Mouse (Mus musculus): ENCODE measurements around the gene Atp6v0a1. TPM values are rescaled to one million over a fixed set of nuclear protein-coding genes. Genes with fewer than 3 reads are reported as not detected.
"Not testable (repeated sequence)": the region's sequence is repeated elsewhere in the genome, so short reads cannot be mapped to it uniquely, and the experiment has no call there.

Atp6v0a1 gene
- polyA plus RNA-seq, 1 experiment, result 26.7 TPM

DNA sequence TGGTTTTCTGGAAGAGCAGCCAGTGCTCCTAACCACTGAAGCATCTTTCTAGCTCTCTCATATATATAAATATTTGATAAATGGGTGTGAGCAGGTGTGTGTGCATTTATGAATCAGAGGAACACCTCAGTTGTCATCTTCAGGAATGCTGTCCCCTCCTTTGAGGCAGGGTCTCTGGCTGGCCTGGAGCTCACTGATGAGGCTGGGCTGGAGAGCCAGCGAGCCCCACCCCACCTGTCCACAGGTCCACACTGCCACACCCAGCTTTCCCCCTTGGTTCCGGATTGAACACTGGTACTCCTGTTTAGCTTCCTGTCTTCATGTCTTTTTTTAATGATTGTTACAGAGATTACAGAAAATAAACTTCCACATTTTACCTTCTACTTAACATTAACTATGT, 15.8 kb upstream of the Atp6v0a1 start:
- no peaks in the 10 kb centered on the region for H3K4me1 ChIP-seq (ENCODE audit: control insufficient read depth, insufficient read depth, insufficient read length, low read length)
- H3K27ac ChIP-seq (replicated peaks; ENCODE audit: low read depth, low read length), result no peak overlapping the region
- no peak overlapping the region for H3K4me3 ChIP-seq (ENCODE audit: insufficient read depth, low read depth, low read length)

DNA sequence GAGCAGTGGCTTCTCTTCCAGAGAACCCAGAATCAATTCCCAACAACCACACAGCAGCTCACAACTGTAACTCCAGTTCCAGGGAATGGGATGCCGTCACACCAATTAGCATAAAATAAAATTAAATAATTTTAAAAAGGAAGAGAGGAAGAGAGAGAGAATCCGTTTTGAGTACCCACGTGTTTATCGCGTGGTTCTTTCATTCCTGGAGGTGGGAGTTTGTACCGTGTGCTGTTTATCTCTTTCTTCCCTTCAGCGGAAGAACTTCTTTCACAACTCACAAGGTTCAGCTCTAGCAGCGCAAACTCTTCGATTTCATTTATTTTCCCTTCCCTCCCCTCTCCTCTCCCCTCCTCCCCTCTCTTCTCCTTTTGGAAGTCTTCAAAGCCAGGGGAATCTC, 15.0 kb upstream of the Atp6v0a1 start:
- Histone ChIP-seq H3K4me3 (ENCODE audit: insufficient read depth, low read depth, low read length) (no peak overlapping the region), H3K4me1 (ENCODE audit: control insufficient read depth, insufficient read depth, insufficient read length, low read length) (no peaks in the 10 kb centered on the region), H3K27ac (replicated peaks; ENCODE audit: low read depth, low read length) (no peak overlapping the region)

DNA sequence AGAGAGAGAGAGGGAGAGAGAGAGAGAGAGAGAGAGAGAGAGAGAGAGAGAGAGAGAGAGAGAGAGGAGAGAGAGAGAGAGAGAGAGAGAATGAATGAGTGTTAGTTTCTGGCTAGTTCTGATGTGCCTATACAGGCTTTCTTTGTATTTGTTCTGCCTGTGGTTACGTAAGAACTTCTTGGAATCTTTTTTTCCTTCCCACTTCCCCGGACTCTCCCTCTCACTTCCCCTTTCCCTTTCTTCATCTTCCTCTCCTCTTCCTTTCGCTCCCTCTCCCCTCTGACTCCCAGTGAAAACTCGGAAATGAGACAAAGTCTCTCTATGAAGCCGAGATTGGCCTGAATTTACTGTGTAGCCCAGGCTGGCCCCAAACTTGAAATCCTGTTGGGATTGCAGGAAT, 14.6 kb upstream of the Atp6v0a1 start:
- H3K4me3 ChIP-seq (ENCODE audit: insufficient read depth, low read depth, low read length), result no peak overlapping the region
- H3K4me1 ChIP-seq (ENCODE audit: control insufficient read depth, insufficient read depth, insufficient read length, low read length), result no peaks in the 10 kb centered on the region
- no peak overlapping the region for H3K27ac ChIP-seq (replicated peaks; ENCODE audit: low read depth, low read length)

DNA sequence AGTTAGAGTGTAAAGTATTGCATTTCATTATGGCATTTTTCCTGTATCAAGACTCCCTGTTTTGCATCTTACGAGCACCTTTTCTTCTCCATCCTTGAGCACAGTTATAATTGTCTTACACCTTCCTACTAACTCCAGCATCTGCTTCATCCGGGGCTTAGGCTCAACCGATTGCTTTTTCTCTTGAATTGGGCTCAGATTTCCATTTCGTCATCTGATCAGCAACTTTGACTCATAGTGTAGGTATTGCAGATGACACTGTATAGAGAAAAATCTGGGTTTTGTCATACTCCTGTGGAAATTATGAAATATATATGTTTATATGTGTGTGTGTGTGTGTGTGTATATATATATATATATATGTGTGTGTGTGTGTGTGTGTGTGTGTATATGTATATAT, 12.8 kb upstream of the Atp6v0a1 start:
- Histone ChIP-seq H3K4me3 (ENCODE audit: insufficient read depth, low read depth, low read length) (no peak overlapping the region), H3K27ac (replicated peaks; ENCODE audit: low read depth, low read length) (no peak overlapping the region), H3K4me1 (ENCODE audit: control insufficient read depth, insufficient read depth, insufficient read length, low read length) (no peaks in the 10 kb centered on the region)

DNA sequence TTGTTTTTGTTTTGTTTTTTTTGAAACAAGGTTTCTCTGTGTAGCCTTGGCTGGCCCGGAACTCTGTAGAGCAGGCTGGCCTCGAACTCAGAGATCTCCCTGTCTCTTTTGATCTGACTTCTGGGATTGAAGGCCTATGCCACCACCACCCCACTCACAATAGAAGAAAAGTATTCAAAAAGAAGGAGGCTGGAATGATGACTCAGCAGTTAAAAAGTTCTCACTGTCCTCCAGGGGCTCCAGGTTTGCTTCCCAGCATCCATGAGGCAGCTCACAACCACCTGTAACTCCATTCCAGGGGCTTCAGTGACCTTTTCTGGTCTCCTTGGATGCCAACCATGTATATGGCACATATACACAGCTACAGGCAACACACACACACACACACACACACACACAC, 10.4 kb upstream of the Atp6v0a1 start:
- Histone ChIP-seq H3K4me3 (ENCODE audit: insufficient read depth, low read depth, low read length) (no peak overlapping the region), H3K27ac (replicated peaks; ENCODE audit: low read depth, low read length) (no peak overlapping the region), H3K4me1 (ENCODE audit: control insufficient read depth, insufficient read depth, insufficient read length, low read length) (peaks cover 2% of the 10 kb centered on the region)

DNA sequence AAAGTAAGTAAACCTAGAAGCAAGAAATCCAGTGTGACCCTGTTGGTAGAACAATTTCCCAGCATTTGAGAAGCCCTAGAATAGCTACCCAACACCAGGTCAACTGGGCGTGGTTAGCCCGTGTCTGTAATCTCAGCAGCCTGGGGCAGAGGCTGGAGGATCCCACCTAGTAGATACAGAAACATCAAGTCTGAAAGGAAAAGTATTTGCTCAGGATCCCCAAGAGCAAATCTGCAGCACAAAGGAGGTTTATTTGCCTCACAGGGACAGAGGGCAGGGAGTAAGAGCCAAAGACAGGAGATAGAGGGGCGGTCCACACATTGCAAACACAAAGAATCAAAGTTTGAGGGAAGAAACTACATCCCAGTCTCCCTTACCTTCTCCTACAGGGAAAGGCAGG, 10.0 kb upstream of the Atp6v0a1 start:
- Histone ChIP-seq H3K4me1 (ENCODE audit: control insufficient read depth, insufficient read depth, insufficient read length, low read length) (peaks cover 2% of the 10 kb centered on the region), H3K4me3 (ENCODE audit: insufficient read depth, low read depth, low read length) (no peak overlapping the region), H3K27ac (replicated peaks; ENCODE audit: low read depth, low read length) (no peak overlapping the region)

DNA sequence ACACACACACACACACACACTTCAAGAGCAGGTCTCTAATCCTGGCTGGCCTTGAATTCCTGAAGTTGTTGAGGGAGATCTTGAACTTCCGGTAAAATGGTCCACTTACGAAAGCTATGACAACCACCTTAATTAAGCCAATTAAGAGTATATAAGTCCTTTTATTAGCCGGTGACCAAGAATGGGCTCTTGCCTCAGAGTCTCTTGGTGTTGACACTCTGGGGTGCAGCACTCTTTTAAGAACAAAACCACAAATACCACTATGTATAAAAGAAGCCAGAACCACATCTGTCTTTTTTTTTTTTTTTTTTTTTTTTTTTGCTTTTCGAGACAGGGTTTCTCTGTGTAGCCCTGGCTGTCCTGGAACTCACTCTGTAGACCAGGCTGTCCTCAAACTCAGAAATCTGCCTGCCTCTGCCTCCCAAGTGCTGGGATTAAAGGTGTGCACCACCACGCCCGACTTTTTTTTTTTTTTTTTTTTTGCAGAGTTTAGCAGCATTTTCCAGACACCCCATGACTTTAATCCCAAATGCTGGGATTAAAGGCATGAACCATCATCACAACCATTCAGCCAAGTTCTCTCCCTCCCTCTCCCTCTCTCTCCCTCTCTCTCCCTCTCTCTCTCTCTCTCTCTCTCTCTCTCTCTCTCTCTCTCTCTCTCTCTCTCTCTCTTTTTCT, 7.2 kb upstream of the Atp6v0a1 start:
- H3K27ac ChIP-seq (replicated peaks; ENCODE audit: low read depth, low read length), result peak overlapping the region; percentile 40
- H3K4me1 ChIP-seq (ENCODE audit: control insufficient read depth, insufficient read depth, insufficient read length, low read length), result not testable (repeated sequence)

DNA sequence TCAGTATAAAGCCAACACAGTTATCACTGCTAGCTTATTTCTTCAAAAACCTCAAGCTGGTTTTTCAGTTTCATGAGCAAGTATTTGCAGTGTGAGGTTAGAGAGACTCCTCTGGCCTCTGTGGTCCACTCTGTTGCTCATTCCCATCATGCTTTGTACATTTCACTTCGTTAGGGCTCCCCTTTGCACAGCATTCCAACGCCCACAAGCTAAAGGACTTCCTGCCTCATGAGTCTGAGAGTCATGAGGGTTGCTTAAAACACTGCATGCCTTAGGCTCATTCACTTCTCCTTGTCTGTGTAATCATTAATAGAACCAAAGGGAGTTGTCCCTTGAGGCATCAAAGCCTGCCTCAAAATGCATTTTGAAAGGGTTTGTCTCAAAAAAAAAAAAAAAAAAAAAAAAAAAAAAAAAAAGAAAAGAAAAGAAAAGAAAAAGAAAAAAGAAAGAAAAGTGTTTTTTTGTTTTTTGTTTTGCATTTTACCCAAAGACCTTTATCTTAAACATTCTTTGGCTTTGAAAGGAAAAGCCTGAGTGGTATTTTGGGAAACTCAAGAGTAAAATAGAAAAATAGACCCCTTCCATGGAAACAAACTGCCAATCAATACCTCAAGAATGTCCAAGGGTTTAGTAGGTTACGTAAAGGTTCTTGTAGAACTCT, 6.1 kb upstream of the Atp6v0a1 start:
- H3K4me3 ChIP-seq (ENCODE audit: insufficient read depth, low read depth, low read length), result no peak overlapping the region
- peaks cover 2% of the 10 kb centered on the region for H3K4me1 ChIP-seq (ENCODE audit: control insufficient read depth, insufficient read depth, insufficient read length, low read length)
- 0 out of 2 replicates have a peak overlapping the region, but pooled peaks have one; percentile 10 for H3K27ac ChIP-seq (replicated peaks; ENCODE audit: low read depth, low read length)

More for the DNA sequence above, 7.2 kb upstream of the Atp6v0a1 start:
- H3K4me3 ChIP-seq (ENCODE audit: insufficient read depth, low read depth, low read length), result not testable (repeated sequence)

DNA sequence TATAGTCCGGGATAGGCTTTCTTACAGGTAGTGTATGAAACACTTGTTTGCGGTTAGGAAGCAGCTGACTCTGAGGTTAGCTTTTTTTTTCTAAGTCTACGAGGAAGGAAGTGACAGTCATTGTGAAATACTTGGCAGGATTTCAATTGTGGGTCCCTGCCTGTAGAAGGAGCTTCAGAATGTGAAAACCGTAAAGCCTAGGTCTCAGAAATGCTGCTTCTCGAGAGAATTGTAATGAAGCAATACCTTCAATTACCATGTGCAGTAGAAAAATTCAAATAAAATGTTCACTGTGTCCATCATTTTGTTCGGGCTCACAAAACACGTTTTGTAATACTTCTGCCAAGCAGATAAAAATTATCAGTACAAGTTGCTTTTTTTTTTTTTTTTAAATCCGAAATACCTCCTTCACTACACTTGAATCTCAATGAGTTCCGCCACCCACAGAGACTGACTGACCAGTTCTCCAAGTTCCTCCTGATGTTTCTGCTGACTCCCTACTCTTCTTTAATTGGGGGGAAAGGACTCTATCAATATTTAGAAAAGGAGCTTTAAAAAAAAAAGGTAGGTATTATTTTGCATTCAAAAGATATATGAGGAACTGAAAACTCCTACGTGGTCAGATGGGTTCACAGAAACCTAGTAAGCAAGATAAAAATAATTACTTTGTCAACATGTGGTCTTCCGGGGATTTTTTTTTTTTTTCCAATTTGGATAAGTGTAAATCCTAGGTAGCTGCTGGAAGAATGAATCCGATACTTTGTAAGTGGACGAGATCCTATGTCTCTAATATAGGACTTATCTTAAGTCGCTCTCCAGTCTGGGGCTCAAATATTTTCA, 826 bp upstream of the Atp6v0a1 start:
- peak overlapping the region; percentile 96 for H3K27ac ChIP-seq (replicated peaks; ENCODE audit: low read depth, low read length)
- peak overlapping the region; percentile 56 for H3K4me3 ChIP-seq (ENCODE audit: insufficient read depth, low read depth, low read length)
- H3K4me1 ChIP-seq (ENCODE audit: control insufficient read depth, insufficient read depth, insufficient read length, low read length), result no peaks in the 10 kb centered on the region; the same call in 1 of the 2 replicates

DNA sequence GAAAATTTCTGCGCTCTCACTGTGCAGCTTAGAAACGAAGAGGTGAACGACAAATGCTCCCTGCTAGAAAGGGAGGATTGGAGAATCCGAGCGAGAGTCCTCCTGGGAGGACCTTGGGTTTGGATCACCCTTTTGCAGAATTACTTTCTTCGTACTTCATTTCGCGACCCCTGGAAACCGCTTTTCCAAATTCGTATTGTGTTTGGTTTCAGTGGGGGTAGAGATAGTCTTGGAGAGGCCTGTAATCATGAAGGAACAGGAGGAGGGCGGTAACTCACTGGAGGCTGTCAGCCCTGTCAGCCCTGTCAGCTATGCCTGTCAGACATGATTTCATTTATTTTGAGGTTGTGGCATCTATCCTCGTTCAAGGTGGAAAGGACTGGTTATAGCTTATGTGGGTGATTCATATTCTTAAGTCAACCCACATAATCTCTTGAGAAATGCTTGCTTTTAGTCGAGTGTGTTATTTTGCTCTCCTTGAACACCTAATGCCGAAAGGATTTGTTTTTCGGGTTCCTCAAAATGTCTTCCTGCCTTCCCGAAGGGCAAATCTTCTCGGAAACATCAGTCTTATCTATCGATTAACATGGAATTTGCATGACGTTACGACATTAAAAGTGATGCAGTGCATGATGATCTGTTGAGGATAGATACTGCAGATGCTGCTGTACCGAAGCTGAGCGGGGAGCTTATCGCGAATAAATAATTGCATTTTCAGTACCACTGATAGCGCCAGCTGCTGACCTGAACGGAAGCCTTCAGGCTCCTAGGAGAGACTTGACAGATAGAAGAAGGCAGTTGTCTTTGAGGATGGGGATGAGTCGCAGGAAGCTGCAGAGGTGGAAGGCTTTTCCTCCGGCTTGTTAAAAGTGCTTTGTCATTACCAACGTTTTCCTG, 884 bp downstream of the Atp6v0a1 start:
- Histone ChIP-seq H3K4me1 (ENCODE audit: control insufficient read depth, insufficient read depth, insufficient read length, low read length) (no peaks in the 10 kb centered on the region; the same call in 1 of the 2 replicates), H3K4me3 (ENCODE audit: insufficient read depth, low read depth, low read length) (peak overlapping the region; percentile 73)

DNA sequence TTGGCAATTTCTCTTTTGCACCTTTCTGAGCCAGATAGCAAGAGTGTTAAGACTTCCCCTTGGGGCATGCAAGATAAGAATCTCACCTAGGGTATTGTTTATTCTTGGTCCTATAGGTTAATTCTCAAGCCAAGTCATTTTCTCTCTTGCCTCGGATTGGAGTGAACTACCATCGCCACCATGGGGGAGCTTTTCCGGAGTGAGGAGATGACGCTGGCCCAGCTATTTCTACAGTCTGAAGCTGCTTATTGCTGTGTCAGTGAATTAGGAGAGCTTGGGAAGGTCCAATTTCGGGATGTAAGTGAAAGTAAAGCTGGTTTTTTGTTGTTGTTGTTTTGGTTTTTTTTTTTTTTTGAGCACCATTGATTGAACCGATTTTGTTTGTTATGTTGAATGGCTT, 2.4 kb downstream of the Atp6v0a1 start:
- Histone ChIP-seq H3K27ac (replicated peaks; ENCODE audit: low read depth, low read length) (no peak overlapping the region), H3K4me1 (ENCODE audit: control insufficient read depth, insufficient read depth, insufficient read length, low read length) (no peaks in the 10 kb centered on the region; the same call in 1 of the 2 replicates), H3K4me3 (ENCODE audit: insufficient read depth, low read depth, low read length) (0 out of 2 replicates have a peak overlapping the region, but pooled peaks have one; percentile 1)

More for the DNA sequence above, 884 bp downstream of the Atp6v0a1 start:
- H3K27ac ChIP-seq (replicated peaks; ENCODE audit: low read depth, low read length), result peak overlapping the region; percentile 71

DNA sequence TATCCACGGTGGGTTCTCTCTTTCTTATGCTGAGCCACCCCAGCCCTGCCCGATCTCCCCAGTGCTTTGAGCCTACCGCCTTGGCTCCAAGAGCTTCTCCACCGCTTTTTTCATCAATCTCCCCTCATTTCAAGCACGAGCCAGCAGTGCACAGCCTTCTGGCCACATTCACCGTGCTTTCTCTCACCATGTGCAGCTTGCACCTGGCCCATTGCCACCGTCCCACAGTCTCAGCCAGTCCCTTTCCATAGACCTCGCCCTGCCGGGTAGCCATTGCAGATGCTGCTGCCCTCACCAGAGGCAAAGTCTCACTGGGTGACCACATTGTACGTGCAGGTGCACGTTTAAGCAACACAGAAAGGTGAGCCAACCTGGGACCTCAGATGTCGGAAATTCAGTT, 14.1 kb downstream of the Atp6v0a1 start:
- H3K4me3 ChIP-seq (ENCODE audit: insufficient read depth, low read depth, low read length), result no peak overlapping the region
- H3K27ac ChIP-seq (replicated peaks; ENCODE audit: low read depth, low read length), result no peak overlapping the region

DNA sequence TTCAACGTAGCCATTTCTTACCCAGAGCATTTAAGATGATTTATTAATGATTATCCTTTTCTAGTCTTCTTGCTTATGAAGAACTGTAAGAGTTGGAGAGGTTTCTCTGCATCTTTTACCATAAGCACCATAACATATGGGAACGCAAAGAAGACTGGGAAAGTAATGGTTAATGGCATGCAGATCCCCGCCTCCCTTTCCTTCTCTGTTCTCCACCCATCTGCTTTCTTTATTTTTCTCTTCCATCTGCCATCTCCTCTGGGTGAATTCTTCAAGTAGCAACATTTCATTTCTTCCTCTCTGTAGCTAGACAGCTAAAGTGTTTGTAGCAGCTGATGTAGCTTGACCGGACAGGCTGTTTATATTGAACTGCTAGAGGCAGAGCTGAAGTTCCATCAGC, 14.7 kb downstream of the Atp6v0a1 start:
- H3K4me3 ChIP-seq (ENCODE audit: insufficient read depth, low read depth, low read length), result no peak overlapping the region
- no peaks in the 10 kb centered on the region for H3K4me1 ChIP-seq (ENCODE audit: control insufficient read depth, insufficient read depth, insufficient read length, low read length)
- no peak overlapping the region for H3K27ac ChIP-seq (replicated peaks; ENCODE audit: low read depth, low read length)

More for the DNA sequence above, 14.1 kb downstream of the Atp6v0a1 start:
- no peaks in the 10 kb centered on the region for H3K4me1 ChIP-seq (ENCODE audit: control insufficient read depth, insufficient read depth, insufficient read length, low read length)

DNA sequence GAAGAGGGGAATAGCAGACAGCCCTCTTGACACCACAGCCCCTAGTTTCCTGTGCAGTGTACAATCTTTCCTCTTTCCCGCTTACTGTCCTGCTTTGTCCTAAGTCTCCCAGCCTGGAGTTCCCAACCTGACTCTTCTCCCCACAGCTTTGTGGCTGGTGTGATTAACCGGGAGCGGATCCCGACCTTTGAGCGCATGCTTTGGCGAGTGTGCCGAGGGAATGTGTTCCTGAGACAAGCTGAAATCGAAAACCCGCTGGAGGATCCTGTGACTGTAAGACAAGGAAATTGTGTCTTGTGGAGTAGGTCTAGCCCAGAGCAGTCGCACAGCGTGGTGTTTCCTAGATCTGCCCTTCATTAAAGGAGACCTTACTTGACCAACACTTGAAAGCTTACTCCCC, 17.9 kb downstream of the Atp6v0a1 start:
- Histone ChIP-seq H3K27ac (replicated peaks; ENCODE audit: low read depth, low read length) (no peak overlapping the region), H3K4me1 (ENCODE audit: control insufficient read depth, insufficient read depth, insufficient read length, low read length) (no peaks in the 10 kb centered on the region), H3K4me3 (ENCODE audit: insufficient read depth, low read depth, low read length) (no peak overlapping the region)
